Mouse (Mus musculus): ENCODE results near the gene H2-D1. TPM values are rescaled to one million over a fixed set of nuclear protein-coding genes. Genes with fewer than 3 reads are reported as not detected.
"Not testable (repeated sequence)": the region's sequence is repeated elsewhere in the genome, so short reads cannot be mapped to it uniquely, and the experiment has no call there.

Gene H2-D1
- polyA plus RNA-seq, 1 experiment from 2014 or later = 579 TPM

GRCm38 (mm10) chr17:35232659-35233058 lies 29.9 kb upstream of the H2-D1 start:
- H3K36me3 ChIP-seq (ENCODE audit: insufficient read depth, low read length) = no peaks in the 10 kb centered on the region; the same call in 1 of the 2 replicates
- H3K4me3 ChIP-seq (ENCODE audit: low read depth, low read length) = no peak overlapping the region
- H3K9me3 ChIP-seq (ENCODE audit: low read length) = no peaks in the 10 kb centered on the region
- WGBS = 62% methylated on average over 5 of the region's 5 CpGs
- no peak overlapping the region for H3K4me2 ChIP-seq (replicated peaks; ENCODE audit: low read depth, low read length)
- no peak for ATAC-seq
- H3K27me3 ChIP-seq (replicated peaks; ENCODE audit: insufficient read depth, low read length) = no peaks in the 10 kb centered on the region
- H3K4me1 ChIP-seq (ENCODE audit: insufficient read depth, low read depth, low read length) = peaks cover 6% of the 10 kb centered on the region; the same call in 1 of the 2 replicates
- TF ChIP-seq CTCF (IDR thresholded peaks at IDR 0.05) (no peak), EP300 (IDR thresholded peaks at IDR 0.05) (no peak)
- DNase-seq (ENCODE audit: low spot score) = no peak
- no peak overlapping the region for H3K9ac ChIP-seq (replicated peaks; ENCODE audit: low read depth)
- peak overlapping the region; percentile 71; the same call in 1 of the 2 replicates for H3K27ac ChIP-seq (ENCODE audit: low read length)

GRCm38 (mm10) chr17:35233114-35233980 lies 29.2 kb upstream of the H2-D1 start, which contains the start of gene Atp6v1g2:
Atp6v1g2 (plus strand) TSS chr17:35233660.
- Histone ChIP-seq H3K4me2 (replicated peaks; ENCODE audit: low read depth, low read length) (peak within 1 kb of the TSS; percentile 63), H3K4me1 (ENCODE audit: insufficient read depth, low read depth, low read length) (peaks cover 6% of the 10 kb centered on the region; the same call in 1 of the 2 replicates), H3K9ac (replicated peaks; ENCODE audit: low read depth) (no peak within 1 kb of the TSS), H3K4me3 (ENCODE audit: low read depth, low read length) (no peak within 1 kb of the TSS), H3K9me3 (ENCODE audit: low read length) (no peaks in the 10 kb centered on the region), H3K36me3 (ENCODE audit: insufficient read depth, low read length) (no peaks in the 10 kb centered on the region; the same call in 1 of the 2 replicates), H3K27ac (ENCODE audit: low read length) (peak within 1 kb of the TSS; percentile 95), H3K27me3 (replicated peaks; ENCODE audit: insufficient read depth, low read length) (no peaks in the 10 kb centered on the region)
- TF ChIP-seq CTCF (IDR thresholded peaks at IDR 0.05) = no peak
- 0 out of 2 replicates have a peak, but pooled peaks have one; percentile 35 for TF ChIP-seq EP300 (IDR thresholded peaks at IDR 0.05)
- 0 out of 2 replicates have a peak, but pooled peaks have one; percentile 3 for ATAC-seq
- DNase-seq (ENCODE audit: low spot score) = peak; percentile 72
- 34% methylated on average over 18 of the region's 18 CpGs for WGBS

DNA sequence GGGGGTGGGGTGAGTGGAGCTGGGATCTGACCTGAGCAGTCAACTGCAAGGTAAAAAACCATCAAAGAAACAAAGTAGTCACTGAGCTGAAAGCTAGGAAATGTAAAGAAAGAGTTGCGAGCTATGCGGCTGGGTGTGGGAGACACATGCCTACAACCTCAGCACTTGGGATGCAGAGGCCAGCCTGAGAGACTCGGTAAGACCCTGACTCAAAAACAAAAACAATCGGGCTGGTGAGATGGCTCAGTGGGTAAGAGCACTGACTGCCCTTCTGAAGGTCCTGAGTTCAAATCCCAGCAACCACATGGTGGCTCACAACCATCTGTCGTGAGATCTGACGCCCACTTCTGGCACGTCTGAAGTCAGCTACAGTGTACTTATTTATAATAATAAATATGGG lies 28.4 kb upstream of the H2-D1 start:
- 61% methylated on average over 7 of the region's 7 CpGs for WGBS
- not testable (repeated sequence) for H3K27me3 ChIP-seq (replicated peaks; ENCODE audit: insufficient read depth, low read length); H3K4me1 ChIP-seq (ENCODE audit: insufficient read depth, low read depth, low read length); H3K9me3 ChIP-seq (ENCODE audit: low read length); DNase-seq (ENCODE audit: low spot score); ATAC-seq; H3K4me3 ChIP-seq (ENCODE audit: low read depth, low read length); H3K9ac ChIP-seq (replicated peaks; ENCODE audit: low read depth); H3K36me3 ChIP-seq (ENCODE audit: insufficient read depth, low read length)
- Histone ChIP-seq H3K27ac (ENCODE audit: low read length) (peak overlapping the region; percentile 71), H3K4me2 (replicated peaks; ENCODE audit: low read depth, low read length) (peak overlapping the region; percentile 63; the same call in 1 of the 2 replicates)

DNA sequence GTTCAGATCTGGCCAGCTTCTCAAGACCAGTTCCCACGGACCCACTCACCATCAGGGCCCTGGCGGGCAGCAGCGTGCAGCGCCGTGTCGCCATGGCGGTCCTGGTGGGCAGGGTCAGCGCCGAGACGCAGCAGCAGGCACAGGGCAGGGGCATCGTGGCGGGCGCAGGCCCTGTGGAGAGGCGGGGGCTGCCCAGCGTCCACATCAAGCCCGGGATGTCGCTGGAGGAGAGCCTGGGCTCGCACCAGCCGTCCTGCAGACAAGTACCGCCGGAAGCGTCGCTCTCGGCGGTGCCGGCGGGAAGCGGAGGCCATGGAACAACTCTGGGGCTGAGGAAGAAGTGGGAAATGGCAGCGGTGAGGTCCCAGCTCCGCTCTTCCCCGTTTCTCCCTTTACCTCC lies 27.6 kb upstream of the H2-D1 start:
- Histone ChIP-seq H3K9ac (replicated peaks; ENCODE audit: low read depth) (peak overlapping the region; percentile 68), H3K36me3 (ENCODE audit: insufficient read depth, low read length) (no peaks in the 10 kb centered on the region; the same call in 1 of the 2 replicates), H3K27me3 (replicated peaks; ENCODE audit: insufficient read depth, low read length) (no peaks in the 10 kb centered on the region), H3K9me3 (ENCODE audit: low read length) (no peaks in the 10 kb centered on the region), H3K4me2 (replicated peaks; ENCODE audit: low read depth, low read length) (peak overlapping the region; percentile 63), H3K4me1 (ENCODE audit: insufficient read depth, low read depth, low read length) (peaks cover 6% of the 10 kb centered on the region; the same call in 1 of the 2 replicates), H3K27ac (ENCODE audit: low read length) (peak overlapping the region; percentile 95), H3K4me3 (ENCODE audit: low read depth, low read length) (peak overlapping the region; percentile 55)
- WGBS = 8% methylated on average over 31 of the region's 31 CpGs
- DNase-seq (ENCODE audit: low spot score) = peak; percentile 70
- ATAC-seq = peak; percentile 27
- TF ChIP-seq CTCF (IDR thresholded peaks at IDR 0.05) (peak; percentile 17; the same call in 1 of the 2 replicates), EP300 (IDR thresholded peaks at IDR 0.05) (no peak)

DNA sequence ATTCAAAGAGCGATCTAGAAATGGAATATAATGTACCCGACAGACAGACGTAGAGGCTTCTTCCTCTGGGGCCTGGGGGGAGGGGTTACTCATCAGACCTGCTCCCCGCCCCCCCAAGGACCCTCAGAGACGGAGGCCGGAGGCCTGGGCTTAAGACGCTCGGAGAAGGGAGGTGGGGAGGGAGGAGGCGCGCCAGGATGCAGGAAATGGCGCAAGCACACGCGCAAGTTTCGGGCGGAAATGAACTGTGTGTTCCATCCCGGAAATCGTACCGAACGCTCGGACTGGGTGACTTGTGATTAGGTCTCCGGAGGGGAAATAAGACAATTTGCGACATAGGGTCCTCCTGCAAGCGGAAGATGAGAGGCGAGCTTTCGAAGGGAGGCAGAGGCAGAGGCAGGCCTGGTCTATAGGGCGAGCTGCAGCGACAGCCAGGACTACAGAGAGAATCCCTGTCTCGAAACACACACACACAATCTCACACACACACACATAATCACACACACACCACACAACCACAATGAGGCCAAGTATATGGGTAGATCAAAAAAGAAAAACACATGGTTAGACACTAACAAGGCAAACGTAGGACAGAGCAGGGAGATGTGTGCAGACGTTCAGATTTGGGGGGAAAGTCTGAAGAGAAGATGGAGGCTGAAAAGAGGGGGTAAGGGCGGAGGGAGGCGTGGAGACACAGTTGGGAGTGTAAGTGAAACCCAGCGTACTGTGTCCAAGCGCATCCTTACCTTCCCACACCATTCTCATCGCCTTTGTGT lies 26.7 kb upstream of the H2-D1 start, which contains the start of gene Nfkbil1:
TSS of gene Nfkbil1 (minus strand) at position 179 of the 776 bp plus-strand sequence.
- ATAC-seq = peak; percentile 92
- Histone ChIP-seq H3K36me3 (ENCODE audit: insufficient read depth, low read length) (no peaks in the 10 kb centered on the region; the same call in 1 of the 2 replicates), H3K4me3 (ENCODE audit: low read depth, low read length) (peak within 1 kb of the TSS; percentile 55), H3K4me1 (ENCODE audit: insufficient read depth, low read depth, low read length) (peaks cover 10% of the 10 kb centered on the region; the same call in 1 of the 2 replicates), H3K27ac (ENCODE audit: low read length) (peak within 1 kb of the TSS; percentile 95), H3K9me3 (ENCODE audit: low read length) (no peaks in the 10 kb centered on the region), H3K4me2 (replicated peaks; ENCODE audit: low read depth, low read length) (peak within 1 kb of the TSS; percentile 63), H3K27me3 (replicated peaks; ENCODE audit: insufficient read depth, low read length) (no peaks in the 10 kb centered on the region), H3K9ac (replicated peaks; ENCODE audit: low read depth) (peak within 1 kb of the TSS; percentile 68)
- WGBS = under 1% methylated on average over 35 of the region's 35 CpGs
- DNase-seq (ENCODE audit: low spot score) = peak; percentile 98
- no peak for TF ChIP-seq CTCF (IDR thresholded peaks at IDR 0.05)
- peak; percentile 76; the same call in 1 of the 2 replicates for TF ChIP-seq EP300 (IDR thresholded peaks at IDR 0.05)
